ENCODE assay signal across 7 mouse cellular contexts in genomic region chr15:100551326-100552307, GRCm38 (mm10). TPM values are rescaled to one million over a fixed set of nuclear protein-coding genes. Genes with fewer than 3 reads are reported as not detected.
DNase-seq lines count a peak whose midpoint lies in the region; ATAC-seq lines count a peak whose summit lies in the region.

Gene Tfcp2, minus strand, starts transcription at chr15:100552008.

- intact Hi-C loops in gastrocnemius, postnatal 36 days (cut with DNase I) = loop anchor here (5.0 kb wide), 1 partner anchor 51 kb away; no protein-coding TSS in a partner anchor
- intact Hi-C loops in left cerebral cortex, postnatal 25 days (cut with DNase I) = loop anchor here (1.0 kb wide), 2 partner anchors 48 to 62 kb away; partner anchors contain the start of gene Pou6f1

- DNase-seq in adrenal gland, adult 2 months = peak; percentile 99
- DNase-seq in embryo, embryonic 11.5 days (ENCODE audit: low read depth, low spot score) = peak; percentile 96
- DNase-seq in gastrocnemius, postnatal 36 days = peak; percentile 97 to 99
- DNase-seq in left cerebral cortex, postnatal 25 days (ENCODE audit: low spot score in 2 of 2) = peak; percentile 98 to 100
- DNase-seq in midbrain, embryonic 10.5 days (ENCODE audit: low spot score) = peak; percentile 99
- peak; percentile 96 for DNase-seq in right cerebral cortex, postnatal 4 days

- peak within 1 kb of the TSS; percentile 80 for H3K4me2 ChIP-seq in intestine, embryonic 15.5 days (replicated peaks)

- H3K4me1 ChIP-seq in intestine, embryonic 15.5 days (replicated peaks) = no peaks in the 10 kb centered on the region; the same call in 1 of the 2 replicates
- H3K4me1 ChIP-seq in midbrain, embryonic 10.5 days = peaks cover 19% of the 10 kb centered on the region

- WGBS in intestine, embryonic 15.5 days = under 1% methylated on average over 84 of the region's 84 CpGs
- under 1% methylated on average over 84 of the region's 84 CpGs for WGBS in midbrain, embryonic 10.5 days

- peak within 1 kb of the TSS; percentile 67 for H3K4me3 ChIP-seq in intestine, embryonic 15.5 days (replicated peaks)
- H3K4me3 ChIP-seq in midbrain, embryonic 10.5 days = peak within 1 kb of the TSS; percentile 81

- no peaks in the 10 kb centered on the region; the same call in 1 of the 2 replicates for H3K36me3 ChIP-seq in intestine, embryonic 15.5 days
- peaks cover 36% of the 10 kb centered on the region for H3K36me3 ChIP-seq in midbrain, embryonic 10.5 days

- no peaks in the 10 kb centered on the region for H3K9me3 ChIP-seq in intestine, embryonic 15.5 days
- no peaks in the 10 kb centered on the region; the same call in 1 of the 2 replicates for H3K9me3 ChIP-seq in midbrain, embryonic 10.5 days (replicated peaks)

- H3K27ac ChIP-seq in intestine, embryonic 15.5 days = peak within 1 kb of the TSS; percentile 89
- H3K27ac ChIP-seq in midbrain, embryonic 10.5 days (replicated peaks) = peak within 1 kb of the TSS; percentile 91

- H3K9ac ChIP-seq in intestine, embryonic 15.5 days = peak within 1 kb of the TSS; percentile 75

- ATAC-seq in intestine, embryonic 15.5 days = peak; percentile 100

- H3K27me3 ChIP-seq in intestine, embryonic 15.5 days (replicated peaks) = no peaks in the 10 kb centered on the region
- no peaks in the 10 kb centered on the region for H3K27me3 ChIP-seq in midbrain, embryonic 10.5 days (ENCODE audit: low read depth, poor library complexity, severe bottlenecking)

RNA-seq across cellular contexts. Expression of gene Tfcp2, which starts in this region (rescaled TPM):
- total RNA-seq in adrenal gland, adult 2 months (2021) = 10 to 100 TPM; 14.2 to 25.1 TPM
- 24.5 and 24.8 TPM in 2 replicates for polyA plus RNA-seq in adrenal gland, adult 2 months (2012; rRNA removed)
- total RNA-seq in gastrocnemius, postnatal 36 days (2021) = 10 to 100 TPM in 1 of 2 experiments, 1 to 10 TPM in 1; 9.2 to 10.8 TPM
- 15.5 and 16.2 TPM in 2 replicates for polyA plus RNA-seq in intestine, embryonic 15.5 days (2015; fragmentation: Nextera tagmentation; extraction: Ambion mirVana)
- 10 to 100 TPM; 28.9 to 30.3 TPM for total RNA-seq in left cerebral cortex, postnatal 25 days (2021)
- polyA plus RNA-seq in midbrain, embryonic 10.5 days (2016; fragmentation: Nextera tagmentation; extraction: Ambion mirVana) = 34.5 and 39.5 TPM in 2 replicates

Comparison
In these comparisons a context has a peak if more than half of its experiments do, and no peak if none do; other contexts are left out.
1. Peak in every context shown above with its lines: DNase-seq, ATAC-seq, H3K4me3 ChIP-seq and H3K27ac ChIP-seq.